Mouse (Mus musculus): ENCODE results near the gene Prn.
A peak's percentile ranks its signal among the peaks of the same experiment; 100 is the strongest.

The Prn gene

GRCm38 (mm10) chr2:131909683-131910572 is at the start of gene Prn, which contains the start of gene Prnp:
Prn (plus strand) TSS chr2:131909957.
Prnp (plus strand) TSS chr2:131909928.
- DNase-seq: peak; percentile 85

DNA sequence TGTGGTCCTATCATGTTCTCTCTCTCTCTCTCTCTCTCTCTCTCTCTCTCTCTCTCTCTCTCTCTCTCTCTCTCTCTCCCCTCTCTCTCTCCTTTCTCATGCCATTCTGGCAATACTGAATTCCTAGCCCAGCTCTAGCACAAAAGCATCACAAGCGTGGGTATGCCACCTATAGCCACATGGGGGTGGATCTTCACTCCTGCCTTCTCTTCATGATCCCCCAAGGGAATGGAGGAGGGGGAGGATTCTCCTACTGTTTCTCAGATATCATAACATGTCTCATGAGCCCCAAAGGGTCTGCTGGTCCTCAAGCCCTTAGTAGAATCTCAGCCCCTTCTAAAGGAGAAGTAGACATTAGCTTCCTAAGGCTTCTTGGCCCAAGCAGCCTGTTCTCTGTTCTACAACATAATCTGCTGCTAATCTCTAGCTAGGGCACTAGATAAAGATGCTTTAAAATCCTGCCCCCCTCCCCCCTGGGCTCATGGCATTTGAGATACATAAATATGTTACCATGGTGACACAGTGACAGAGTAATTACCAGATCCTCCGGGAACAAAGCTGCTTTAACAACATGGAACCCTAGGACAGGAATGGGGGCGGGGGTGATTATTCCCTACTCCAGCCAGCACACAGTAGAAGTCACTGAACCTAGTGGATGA is 47.0 kb upstream of the Prn start:
- no peak for DNase-seq

- DNase-seq: no peak
Measured at GRCm38 (mm10) chr2:131863472-131863871, 46.3 kb upstream of the Prn start.

DNA sequence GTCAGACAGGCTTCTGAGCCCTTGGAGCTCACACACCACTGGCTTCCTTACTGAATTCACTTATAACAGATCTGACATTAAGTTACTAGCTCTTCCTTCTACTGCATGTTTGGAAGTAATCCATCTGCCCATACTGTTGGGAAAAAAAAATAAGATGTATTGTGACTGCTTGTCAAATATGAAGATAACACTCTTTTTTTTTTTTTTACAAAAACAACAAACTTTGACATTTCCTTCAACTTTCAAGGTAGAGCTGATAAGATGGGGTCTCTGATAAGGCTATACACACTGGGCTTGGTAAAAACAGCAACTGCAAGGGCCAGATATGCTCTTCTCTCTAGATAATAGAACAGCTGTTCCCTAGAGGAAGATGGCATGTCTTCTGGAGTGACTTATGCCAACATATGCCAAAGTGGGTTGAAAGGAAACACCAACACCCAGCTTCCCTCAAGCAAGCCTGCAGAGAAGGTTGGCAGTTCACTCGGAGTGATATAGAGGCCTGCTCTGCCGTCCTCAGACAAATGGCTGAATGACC is 45.4 kb upstream of the Prn start:
- no peak for DNase-seq

GRCm38 (mm10) chr2:131866676-131867075 is 43.1 kb upstream of the Prn start:
- DNase-seq: no peak

GRCm38 (mm10) chr2:131868983-131869382 is 40.8 kb upstream of the Prn start:
- no peak for DNase-seq

GRCm38 (mm10) chr2:131873376-131873775 is 36.4 kb upstream of the Prn start:
- no peak for DNase-seq

DNA sequence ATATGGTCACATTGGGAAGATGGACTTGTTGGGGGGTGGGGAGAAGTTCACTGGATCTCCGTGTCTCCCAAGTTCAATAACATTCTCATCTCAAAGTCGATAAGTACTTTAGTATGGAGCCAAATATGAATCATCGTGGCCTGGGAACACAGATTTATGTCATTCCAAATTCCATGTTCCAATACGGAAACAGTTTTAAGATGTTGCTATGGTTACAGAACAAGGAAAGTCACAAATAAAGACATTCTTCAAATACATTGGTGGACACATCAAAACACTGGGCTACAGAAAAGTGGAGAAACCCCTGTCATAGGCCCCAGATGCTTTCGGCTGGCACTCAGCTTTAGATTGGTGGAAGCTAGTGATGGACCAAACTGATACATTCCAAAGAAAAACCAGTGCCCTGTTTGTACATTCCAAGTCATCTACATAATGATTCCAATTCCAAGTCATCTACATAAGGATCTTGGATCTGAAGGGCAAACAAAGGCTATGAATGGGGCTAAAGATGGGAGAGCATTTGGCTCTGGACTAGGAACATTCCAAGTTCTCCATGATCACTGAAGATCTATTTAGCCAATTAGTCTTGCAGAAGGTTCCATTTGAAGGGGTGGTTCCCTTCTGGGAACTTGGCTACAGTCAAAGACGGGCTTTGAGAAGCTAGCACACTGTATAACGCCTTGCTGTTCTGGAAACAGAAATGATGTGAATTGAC is 33.0 kb upstream of the Prn start:
- DNase-seq: no peak

DNA sequence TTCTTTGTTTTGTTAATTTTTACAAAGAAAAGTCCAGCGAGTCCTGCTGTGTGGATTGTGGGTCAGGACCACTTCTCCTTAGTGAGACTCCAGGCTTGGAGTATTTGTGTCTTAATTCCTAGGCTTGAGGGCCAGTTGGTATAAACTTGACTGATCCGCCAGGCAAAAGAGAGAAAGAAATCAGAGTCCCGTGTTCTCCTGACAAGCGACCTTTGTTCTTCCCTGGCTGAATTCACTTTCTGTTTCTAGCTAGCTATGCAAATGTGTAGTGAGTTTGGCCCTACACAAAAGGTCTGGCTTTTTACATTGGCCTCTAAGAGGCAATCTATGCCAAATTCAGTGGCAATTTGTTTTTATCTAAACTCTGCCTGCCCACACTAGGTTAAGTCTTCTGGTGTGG is 28.0 kb upstream of the Prn start:
- peak; percentile 28 for DNase-seq

DNA sequence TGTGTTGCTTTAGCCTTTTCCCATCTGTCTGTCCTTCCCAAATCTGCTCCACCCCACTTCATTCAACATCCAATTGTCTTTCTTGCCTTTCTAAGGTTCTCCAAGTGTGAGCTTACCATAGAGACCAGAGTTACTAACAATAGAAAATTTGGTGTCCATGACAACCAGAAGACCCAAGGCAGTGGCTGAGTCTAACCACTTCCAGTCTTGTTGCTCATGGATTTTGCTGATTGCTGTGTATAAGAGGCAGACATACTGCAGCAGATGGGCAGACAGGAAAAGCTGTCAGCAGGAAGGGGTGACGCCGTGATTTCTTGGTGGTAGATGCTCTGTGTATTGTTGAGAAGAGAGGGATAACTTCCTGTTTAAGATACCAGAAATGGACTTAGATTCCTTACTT is 26.6 kb upstream of the Prn start:
- no peak for DNase-seq

DNA sequence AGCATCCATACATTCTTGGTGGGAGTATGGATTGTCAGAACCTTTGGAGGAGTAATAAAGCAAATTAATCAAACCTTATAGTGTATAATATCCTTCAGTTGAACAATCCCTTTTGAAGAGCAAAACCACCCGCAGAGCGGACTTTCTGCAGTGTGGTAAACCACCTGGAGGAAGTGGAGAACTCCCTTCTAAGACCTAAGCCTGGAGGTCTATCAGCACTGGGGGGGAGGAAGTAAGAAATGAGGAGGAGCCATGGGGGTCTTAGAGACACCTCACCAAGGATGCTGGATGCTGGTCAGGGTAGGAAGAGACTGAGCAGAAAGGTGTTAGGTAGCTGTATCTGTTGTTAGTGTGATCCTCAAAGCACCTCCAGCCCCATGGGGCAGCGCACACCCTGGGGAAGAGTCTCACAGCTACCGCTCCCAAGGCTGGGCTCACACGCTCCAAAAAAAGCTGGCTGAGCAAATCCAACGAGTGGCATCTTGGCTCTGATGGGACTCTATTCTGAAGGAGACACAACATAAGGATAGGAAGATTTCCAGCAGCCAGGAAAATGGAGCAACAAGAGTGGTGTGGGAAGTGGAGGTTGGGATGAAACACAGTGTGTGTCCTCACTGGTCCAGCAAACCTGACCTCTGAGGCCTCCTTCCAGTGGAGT is 23.1 kb upstream of the Prn start:
- DNase-seq: no peak

- DNase-seq: no peak
Measured at GRCm38 (mm10) chr2:131888233-131888632, 21.5 kb upstream of the Prn start.

GRCm38 (mm10) chr2:131892534-131892933 is 17.2 kb upstream of the Prn start:
- no peak for DNase-seq

DNA sequence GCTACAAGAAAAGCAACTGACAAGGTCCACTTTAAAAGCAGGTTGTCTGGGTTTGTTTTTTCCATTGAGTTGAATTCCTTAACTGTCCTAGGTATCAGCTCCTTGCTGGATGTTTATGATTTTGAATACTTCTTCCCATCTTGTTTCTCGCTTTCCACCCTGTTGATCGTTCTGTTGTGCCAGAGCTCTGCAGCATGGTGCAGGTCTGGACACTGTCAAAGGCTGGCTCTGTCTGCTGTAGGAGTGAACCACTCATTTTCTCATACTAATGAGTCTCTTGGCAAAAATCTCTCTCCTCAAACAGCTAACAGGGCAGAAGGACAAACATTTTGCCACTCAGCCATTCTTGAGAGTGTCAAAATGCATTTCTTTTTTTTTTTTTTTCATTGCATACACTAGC is 14.7 kb upstream of the Prn start:
- no peak for DNase-seq

GRCm38 (mm10) chr2:131896011-131896410 is 13.7 kb upstream of the Prn start:
- no peak for DNase-seq

- DNase-seq: no peak
Measured at GRCm38 (mm10) chr2:131897336-131898109, 12.2 kb upstream of the Prn start.

DNA sequence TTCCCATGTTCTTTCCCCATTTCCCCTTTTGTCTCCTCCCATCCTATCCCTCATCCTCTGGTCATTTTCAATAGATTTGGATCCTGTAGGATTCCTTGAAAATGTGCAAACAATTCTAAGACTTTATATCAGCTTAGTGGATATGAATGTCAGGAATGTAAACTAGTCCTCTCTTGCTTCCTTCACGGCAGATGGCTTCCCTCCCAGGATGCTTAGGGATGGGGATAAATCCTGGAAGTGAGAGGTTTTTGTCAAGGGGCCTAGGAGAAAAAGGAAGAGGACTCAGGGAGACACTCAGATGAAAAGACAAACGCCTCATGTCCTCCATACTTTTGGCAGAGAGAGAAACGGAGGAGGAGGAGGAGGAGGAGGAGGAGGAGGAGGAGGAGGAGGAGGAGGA is 7.3 kb upstream of the Prn start:
- DNase-seq: no peak

- DNase-seq: no peak
Measured at GRCm38 (mm10) chr2:131902867-131903266, 6.9 kb upstream of the Prn start.

DNA sequence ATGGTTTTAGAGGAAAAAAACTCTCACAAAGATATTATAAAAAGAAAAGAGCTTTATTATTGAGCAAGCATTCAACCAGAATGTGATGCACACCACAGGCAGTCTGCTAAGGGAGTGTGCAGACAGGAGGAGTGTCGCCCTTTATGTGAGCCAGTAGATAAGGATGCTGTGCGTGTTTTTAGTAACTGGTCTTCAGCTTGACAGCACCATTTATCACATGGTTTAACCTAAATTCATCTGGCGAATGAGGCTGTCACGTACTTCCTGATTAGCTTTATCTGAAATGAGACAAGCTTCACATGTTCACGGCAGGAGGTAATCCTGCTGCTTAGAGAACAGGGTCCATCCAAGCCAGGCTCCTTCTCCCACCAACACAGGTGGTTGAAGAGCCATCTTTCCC is 4.7 kb upstream of the Prn start:
- no peak for DNase-seq

DNA sequence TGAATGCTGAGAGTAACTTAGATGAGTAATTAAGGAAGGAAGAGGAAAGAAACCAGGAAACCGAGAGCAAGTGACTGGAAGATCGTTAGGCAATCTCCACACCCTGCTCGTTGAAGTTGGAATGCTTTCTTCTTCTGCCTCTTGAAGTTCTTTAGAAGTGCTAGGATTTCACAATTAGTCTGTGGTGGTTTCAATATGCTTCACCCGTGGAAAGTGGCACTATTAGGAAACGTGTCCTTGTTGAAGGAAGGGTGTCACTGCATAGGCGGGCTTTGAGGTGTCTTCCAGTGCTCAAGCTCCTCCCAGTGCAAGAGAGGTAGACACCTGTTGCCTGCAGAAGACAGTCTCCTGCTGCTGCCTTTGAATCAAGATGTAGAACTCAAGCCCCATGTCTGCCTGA is 4.0 kb upstream of the Prn start:
- no peak for DNase-seq

DNA sequence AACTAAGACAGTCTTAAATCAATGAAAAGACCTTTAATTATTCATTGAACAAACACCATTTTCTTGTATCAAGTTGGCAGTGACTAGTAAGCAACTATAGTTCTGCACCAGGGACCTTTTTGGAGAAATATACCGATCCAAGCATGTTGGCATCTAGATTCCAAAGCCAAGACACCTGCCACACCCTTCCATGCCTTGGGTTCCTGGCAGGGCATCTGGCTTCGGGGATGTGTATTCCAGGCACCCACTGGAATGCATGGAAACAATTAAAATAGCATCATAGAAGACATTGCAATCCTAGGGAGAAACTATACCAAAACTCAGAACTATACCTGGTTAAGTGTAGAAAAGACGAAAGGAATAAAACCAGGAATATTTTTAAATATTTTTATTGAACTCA is 3.5 kb upstream of the Prn start:
- DNase-seq: no peak

DNA sequence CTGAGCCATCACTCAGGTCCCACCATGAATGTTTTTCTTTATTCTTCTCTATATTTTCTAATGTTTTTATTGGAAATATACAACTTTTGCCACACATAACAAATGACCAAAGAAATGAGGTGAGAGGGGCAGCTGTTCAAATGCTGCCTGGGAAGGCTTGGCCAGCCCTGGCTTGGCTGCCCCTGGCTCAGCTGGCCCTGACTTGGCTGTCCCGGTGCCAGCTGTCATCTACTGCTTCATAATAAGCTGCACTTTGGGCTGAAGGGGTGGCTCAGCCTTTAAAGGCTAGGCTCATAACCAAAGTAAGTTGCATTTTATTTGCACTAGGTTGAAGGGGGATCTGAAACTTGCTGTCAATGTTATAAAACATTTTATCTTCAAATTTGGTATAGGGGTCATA is 2.9 kb upstream of the Prn start:
- DNase-seq: peak; percentile 47
